Mouse (Mus musculus) adrenal gland, postnatal 14 days (tissue): ENCODE measurements around the gene Fyn. TPM values are rescaled to one million over a fixed set of nuclear protein-coding genes. Genes with fewer than 3 reads are reported as not detected.
A peak's percentile ranks its signal among the peaks of the same experiment; 100 is the strongest.

Experiments
- DNase-seq: peaks from one replicate; pipeline ENCODE4 v3.0.0; 2021; ENCODE audit warnings: mixed read lengths
- total RNA-seq: library from RNA; stranded (reverse); gene quantifications from 2 replicates; pipeline ENCODE4 v1.2.3, GENCODE M21; 2021

Gene Fyn
- total RNA-seq, 1 experiment from 2014 or later: 51.8 TPM

GRCm38 (mm10) chr10:39536258-39536657 is 167.6 kb downstream of the Fyn start:
- DNase-seq: peak; percentile 36

DNA sequence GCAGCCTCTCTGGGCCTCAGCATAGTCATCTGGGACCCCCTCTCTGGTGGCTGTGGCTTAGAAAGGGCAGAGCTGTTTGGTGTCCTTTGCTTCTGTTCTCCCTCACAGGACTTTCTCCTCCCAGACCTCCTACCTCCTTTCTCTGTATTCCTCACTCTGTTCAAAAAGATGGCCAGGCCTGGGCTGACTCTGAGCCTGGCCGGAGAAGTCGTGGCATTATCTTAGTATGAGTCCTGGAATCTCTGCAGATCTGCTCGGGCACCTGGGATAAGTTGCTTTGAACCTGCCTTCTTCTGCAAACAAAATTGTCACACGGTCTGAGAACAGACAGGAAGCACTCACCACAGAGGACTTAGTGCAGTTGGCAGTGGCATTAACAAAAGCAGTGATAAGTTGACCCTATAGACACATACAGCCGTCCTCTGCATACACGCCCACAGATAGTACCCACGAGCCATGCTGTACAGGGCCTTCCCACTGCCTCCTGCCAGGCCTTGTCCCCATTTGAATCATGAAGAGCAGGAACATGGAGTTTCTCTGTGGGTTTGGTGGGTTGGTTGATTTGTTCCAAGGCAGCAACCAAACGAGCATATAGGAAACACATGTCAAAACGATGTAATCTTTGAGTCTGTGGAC is 171.5 kb downstream of the Fyn start:
- DNase-seq: no peak

DNA sequence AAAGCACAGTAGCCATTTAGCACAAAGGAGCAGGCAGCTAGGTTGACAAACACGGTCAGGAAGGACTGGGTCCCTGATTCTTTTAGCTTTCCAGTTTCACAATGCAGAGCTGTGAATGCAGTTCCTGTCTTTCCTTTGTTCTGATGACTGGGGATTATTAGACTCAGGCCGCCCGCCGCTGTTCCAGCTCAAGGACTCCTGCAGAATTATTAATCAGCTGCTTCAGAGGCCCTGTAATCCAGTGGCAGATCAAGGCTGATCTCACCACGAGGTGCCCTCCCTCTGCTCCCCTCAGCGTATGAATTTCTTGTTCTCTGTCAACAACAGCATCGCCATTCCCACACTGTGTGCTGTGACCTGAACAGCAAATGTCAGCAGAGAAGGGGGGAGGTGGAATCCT is 172.3 kb downstream of the Fyn start:
- peak; percentile 88 for DNase-seq

DNA sequence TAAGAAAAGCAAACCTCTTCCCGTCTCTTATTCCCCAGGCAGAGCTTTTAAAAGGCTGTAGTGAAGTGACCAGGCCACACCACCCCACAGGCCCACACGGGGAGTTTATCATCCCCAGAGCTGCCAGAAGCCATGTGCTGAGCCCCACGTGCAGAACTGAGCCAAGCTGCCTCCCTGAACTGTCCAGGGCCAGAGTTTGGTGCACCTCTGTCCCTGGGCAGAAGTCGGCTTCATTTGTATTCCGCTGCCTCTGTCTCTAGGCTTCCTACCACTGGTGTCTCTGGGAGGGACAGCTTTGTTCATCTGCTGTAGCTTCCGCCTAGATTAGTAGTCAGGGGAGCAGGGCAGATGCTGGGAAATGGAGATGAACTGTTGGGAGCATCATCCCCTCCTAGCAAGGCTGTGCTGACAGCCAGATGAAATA is 172.8 kb downstream of the Fyn start:
- peak; percentile 56 for DNase-seq

GRCm38 (mm10) chr10:39541951-39542521 is 173.4 kb downstream of the Fyn start:
- no peak for DNase-seq

DNA sequence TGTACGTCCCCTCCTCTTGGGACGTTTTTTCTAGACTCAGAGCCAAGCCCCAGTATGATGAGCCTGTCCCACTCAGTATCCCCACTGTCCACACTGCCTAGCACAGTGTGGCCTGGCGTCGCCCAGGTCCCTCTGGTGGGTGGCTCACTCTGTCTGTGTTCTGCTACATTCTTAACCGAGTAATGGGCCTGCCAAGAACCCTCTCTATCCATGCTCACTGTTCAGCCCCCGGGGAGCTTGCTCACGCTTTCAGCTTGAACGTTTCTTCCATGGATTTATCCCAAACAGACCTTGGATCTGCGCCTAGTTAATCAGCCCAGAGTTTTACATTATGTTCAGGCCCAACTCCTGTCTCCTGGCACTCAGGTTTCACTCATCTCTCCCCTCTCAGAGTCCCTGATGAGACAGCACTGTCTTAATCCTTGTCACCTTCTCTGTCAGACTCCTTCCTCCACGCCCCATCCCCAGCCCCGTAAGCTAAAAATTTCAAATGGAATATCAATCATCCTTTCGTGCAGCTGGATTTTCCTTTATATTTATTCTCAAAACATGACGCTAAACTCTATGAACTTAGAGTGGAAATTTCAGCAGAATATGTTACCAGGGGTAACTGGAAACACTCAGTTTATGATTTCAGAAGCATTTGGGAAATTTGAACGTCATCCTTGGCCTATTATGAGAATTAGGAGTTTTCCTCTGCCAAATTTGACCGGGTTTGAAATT is 174.0 kb downstream of the Fyn start:
- DNase-seq: no peak

DNA sequence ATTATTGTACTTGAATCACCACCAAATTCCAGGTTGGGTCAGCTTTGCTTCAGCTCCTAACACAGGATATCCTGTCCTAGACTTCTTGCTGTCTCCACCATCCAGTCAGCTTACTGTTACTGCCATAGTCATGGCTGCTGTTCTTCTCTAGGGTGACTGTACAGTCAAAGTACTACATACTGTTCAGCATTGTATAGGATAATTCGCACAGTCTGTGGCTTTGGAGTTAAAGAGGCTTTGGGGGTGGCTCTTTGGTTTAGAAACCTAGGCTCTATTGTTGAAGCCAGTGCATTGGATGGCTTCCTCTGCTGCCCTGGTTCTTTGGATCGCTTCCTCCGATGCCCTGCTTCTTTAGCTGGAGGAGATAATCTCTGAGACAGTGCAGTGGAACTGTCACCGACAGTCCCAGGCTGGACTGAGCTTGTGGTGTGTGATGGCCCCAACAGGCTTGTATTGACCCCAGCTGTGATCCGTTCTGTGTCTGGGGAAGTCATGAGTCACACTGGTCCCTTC is 174.7 kb downstream of the Fyn start:
- no peak for DNase-seq

GRCm38 (mm10) chr10:39547369-39548074 is 178.9 kb downstream of the Fyn start:
- DNase-seq: no peak

- no peak for DNase-seq
Measured at GRCm38 (mm10) chr10:39550791-39551190, 182.1 kb downstream of the Fyn start.

DNA sequence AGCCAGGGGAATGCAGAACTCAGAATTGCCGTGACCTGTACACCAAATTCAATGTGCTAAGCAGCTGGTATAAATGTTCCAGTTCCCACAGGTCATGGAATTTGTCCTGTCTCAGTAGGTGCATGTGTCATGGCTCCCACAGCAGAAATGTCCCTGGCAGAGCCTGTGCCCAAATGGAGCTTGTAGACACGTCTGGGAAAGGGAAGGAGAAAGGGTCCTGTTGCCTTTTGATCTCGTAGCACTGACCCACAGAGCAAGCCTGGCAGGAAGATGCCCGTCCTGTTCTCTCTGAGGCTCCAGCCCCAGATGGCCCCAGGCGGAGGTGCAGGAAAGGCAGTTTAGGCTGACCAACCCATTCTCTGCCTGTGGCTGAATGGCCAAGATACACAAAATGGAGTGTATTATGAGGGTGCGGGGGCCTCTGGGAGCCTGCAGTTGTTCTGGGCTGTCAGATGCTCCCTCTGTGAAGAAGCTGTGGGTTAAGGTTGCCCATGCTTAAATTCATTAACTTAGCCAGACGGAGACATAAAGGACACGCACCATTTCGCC is 183.1 kb downstream of the Fyn start:
- no peak for DNase-seq

- no peak for DNase-seq
Measured at GRCm38 (mm10) chr10:39552351-39552814, 183.7 kb downstream of the Fyn start.

DNA sequence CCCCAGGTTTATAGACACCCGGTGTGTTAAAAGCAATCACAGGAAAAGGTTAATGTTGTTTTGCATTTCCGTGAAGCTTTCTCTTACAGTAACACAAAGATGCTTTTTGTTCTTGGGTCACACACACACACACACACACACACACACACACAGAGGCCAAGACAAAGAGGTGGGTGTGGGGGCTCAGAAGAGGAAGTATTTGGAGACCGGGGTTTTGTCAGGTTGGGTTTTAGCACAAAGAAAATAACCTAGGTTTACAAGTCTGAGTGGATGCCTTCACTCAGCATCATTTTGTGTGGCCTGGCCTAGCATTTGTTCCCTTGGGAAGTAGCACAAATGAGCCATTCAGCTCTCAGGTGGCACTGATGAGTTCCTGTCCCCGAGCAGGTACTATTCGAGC is 184.2 kb downstream of the Fyn start:
- DNase-seq: no peak

GRCm38 (mm10) chr10:39555289-39555715 is 186.6 kb downstream of the Fyn start:
- DNase-seq: no peak

DNA sequence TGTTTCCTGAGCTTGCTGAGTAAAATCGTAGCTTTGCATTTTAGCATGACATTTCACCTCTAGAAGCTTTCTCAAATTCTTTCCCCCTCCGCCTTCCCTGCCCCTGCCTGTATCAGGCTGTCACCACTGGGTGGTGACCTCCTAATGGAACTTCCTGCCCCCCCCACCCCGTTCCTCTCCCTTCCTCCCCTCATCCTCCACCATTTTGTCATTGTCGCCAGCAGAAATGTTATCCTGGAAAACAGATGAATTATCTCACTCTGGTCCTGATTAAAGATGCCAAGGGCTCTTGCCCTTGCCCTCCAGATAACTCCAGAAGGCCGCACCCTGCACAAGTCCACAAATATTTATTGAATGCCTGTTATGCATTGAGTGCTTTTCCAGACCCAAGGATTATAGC is 187.1 kb downstream of the Fyn start:
- peak; percentile 64 for DNase-seq

DNA sequence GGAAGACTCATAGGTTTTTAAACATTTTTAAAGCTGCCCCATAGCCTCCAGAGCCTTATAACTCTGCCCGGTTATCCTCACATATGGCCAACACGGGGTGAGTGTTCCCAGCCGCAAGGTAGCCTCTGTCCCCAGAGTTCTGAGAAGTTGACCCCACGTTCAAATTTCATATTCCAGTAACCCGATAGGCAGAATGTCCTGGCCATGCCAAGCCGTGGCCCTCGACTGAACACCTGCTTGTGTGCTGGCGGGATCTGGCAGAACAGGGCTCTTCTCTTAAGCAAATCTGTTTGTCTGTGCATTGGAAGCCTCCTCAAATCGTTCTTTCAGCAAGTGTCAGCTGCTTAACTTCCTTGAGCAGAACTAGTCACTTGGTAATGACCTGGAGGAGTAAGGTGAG is 188.7 kb downstream of the Fyn start:
- no peak for DNase-seq

- peak; percentile 75 for DNase-seq
Measured at GRCm38 (mm10) chr10:39557851-39558250, 189.2 kb downstream of the Fyn start.

- no peak for DNase-seq
Measured at GRCm38 (mm10) chr10:39558492-39559005, 189.9 kb downstream of the Fyn start.

DNA sequence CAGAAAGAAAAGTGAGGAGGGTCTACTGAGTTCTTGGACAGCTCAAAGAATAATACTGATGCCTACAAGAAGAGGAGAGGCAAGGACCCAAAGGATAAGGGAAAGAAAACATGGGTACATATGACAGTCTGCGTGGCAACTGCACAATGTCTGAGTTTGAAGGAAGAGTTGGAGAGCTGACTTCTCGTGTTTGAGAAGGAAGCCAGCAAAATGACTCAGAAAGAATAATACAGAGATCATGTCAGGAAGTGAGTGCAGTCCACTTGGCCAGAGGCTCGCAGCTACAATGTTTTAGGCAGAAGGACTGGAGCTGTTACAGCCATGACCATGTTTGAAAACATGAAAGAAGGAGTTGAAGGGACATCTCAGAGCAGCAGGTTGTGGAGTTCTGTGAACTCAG is 190.7 kb downstream of the Fyn start:
- DNase-seq: no peak

- DNase-seq: no peak
Measured at GRCm38 (mm10) chr10:39562383-39562782, 193.7 kb downstream of the Fyn start.

DNA sequence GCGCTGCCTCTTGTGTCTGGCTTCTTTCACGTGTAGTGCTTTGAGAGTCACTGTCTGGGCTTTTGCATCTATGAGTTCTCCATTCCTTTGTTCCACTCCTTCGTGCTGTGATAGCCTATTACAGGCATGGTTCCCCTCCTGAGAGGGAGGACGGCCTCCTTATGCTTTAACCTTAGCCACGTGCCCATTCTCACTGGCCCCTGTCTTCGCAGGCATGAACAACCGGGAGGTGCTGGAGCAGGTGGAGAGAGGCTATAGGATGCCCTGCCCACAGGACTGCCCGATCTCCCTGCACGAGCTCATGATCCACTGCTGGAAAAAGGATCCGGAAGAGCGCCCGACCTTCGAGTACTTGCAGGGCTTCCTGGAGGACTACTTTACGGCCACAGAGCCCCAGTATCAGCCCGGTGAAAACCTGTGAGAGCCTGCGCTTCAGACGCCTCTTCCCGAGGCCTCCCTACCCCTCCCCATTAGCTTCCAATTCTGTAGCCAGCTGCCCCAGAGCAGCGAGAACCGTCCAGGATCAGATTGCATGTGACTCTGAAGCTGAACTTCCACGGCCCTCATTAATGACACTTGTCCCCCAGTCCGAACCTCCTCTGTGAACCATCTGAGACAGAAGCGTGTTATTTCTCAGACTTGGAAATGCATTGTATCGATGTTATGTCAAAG is 195.0 kb downstream of the Fyn start:
- no peak for DNase-seq

DNA sequence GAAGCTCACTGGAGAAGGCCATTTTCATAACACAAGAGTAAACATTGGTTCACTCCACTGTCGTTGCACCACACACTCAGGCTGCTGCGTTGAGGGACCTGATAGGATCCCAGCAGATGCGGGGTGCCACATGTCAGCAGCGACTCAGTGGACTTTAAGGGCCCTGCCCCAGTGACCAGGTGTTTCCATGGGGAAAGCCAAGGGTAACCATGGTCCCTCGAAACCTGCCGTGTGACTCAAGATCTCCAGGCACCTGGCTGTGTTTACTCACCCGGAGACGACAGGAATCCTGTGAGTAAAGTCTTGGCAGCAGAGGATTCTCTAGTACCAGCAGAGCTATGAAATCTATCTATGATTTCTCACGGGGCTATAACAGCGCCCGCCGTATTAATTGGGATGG is 198.2 kb downstream of the Fyn start:
- no peak for DNase-seq

DNA sequence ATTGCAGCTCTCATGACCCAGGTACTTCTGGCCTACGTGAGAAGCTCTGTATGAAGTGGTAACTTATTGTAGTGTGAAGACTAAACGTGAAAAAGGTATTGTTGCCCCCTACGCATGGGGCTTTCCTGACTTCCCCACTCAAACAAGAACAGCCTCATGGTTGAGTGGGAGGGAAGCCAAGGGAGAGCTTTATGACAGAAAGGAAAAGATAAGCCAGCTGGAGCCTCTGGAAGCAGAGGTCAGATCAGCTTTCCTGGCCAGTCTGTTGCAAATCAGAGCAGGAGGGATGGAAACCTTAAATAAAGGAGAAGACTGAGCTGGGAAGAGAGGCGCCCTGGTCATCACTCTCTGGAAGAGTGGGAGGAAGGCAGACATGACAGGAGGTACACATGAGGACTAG is 200.3 kb downstream of the Fyn start:
- DNase-seq: no peak
